16 mouse cellular contexts compared by ENCODE assay signal in genomic region chr19:17339563-17339962, GRCm38 (mm10). TPM values are rescaled to one million over a fixed set of nuclear protein-coding genes. Genes with fewer than 3 reads are reported as not detected.
DNase-seq lines count a peak whose midpoint lies in the region; ATAC-seq and TF ChIP-seq lines count a peak whose summit lies in the region.
"Had no signal": no experiment of that assay in that cellular context is flagged by ENCODE, and none has a peak within 500 bp of the region (broad histone marks: within the 10 kb centered on the region; RNA-seq: fewer than 3 reads in every experiment).

No protein-coding gene starts in this region.

- no peak for TF ChIP-seq EP300 in lung, postnatal 0 days (IDR thresholded peaks at IDR 0.05)

- no peaks in the 10 kb centered on the region for H3K36me3 ChIP-seq in lung, postnatal 0 days (ENCODE audit: insufficient read depth, low read length)
- H3K36me3 ChIP-seq in forebrain, embryonic 14.5 days (ENCODE audit: control insufficient read depth, insufficient read depth, low read length) = no peaks in the 10 kb centered on the region
- H3K36me3 ChIP-seq: neural tube, embryonic 15.5 days had no signal

- H3K9me3 ChIP-seq in lung, postnatal 0 days (ENCODE audit: low read length) = no peaks in the 10 kb centered on the region
- no peaks in the 10 kb centered on the region for H3K9me3 ChIP-seq in forebrain, embryonic 14.5 days (replicated peaks; ENCODE audit: control insufficient read depth, low read length)
- H3K9me3 ChIP-seq: neural tube, embryonic 15.5 days had no signal

- DNase-seq in lung, postnatal 0 days (ENCODE audit: low spot score) = peak; percentile 30
- no peak for DNase-seq in lung, postnatal 10 days
- peak; percentile 5 for DNase-seq in naive thymus-derived CD4-positive, alpha-beta T cell, adult 2 months (ENCODE audit: low read depth)
- no peak for DNase-seq in right cerebral cortex, postnatal 14 days
- DNase-seq in thymus, postnatal 0 days (ENCODE audit: low spot score) = no peak
- no peak for DNase-seq in forebrain, embryonic 14.5 days (ENCODE audit: low spot score)
- DNase-seq: cerebellum, adult 11-12 months; cerebellum, postnatal 36 days; gastrocnemius, postnatal 25 days; kidney, postnatal 14 days; thymus, postnatal 14 days had no signal

- H3K27me3 ChIP-seq in lung, postnatal 0 days (replicated peaks; ENCODE audit: insufficient read depth, low read length) = no peaks in the 10 kb centered on the region
- H3K27me3 ChIP-seq in forebrain, embryonic 14.5 days (replicated peaks; ENCODE audit: control insufficient read depth, insufficient read depth, low read length) = no peaks in the 10 kb centered on the region
- H3K27me3 ChIP-seq: neural tube, embryonic 15.5 days had no signal

- no peak for TF ChIP-seq CTCF in lung, postnatal 0 days (IDR thresholded peaks at IDR 0.05)

- H3K4me3 ChIP-seq in lung, postnatal 0 days (ENCODE audit: low read depth, low read length) = no peak overlapping the region
- no peak overlapping the region for H3K4me3 ChIP-seq in forebrain, embryonic 14.5 days (ENCODE audit: low read depth, low read length)
- H3K4me3 ChIP-seq: neural tube, embryonic 15.5 days had no signal

- ATAC-seq in lung, postnatal 0 days = no peak
- ATAC-seq in CD4-positive, CD25-positive, alpha-beta regulatory T cell, adult 4 months = peak; percentile 62
- ATAC-seq in inflammation-experienced regulatory T-cells, adult 6 months = peak; percentile 69
- no peak for ATAC-seq in forebrain, embryonic 14.5 days
- ATAC-seq: intestine, postnatal 0 days had no signal

- no peak overlapping the region for H3K27ac ChIP-seq in lung, postnatal 0 days (ENCODE audit: low read length)
- no peak overlapping the region for H3K27ac ChIP-seq in forebrain, embryonic 14.5 days (ENCODE audit: low read depth, low read length)
- H3K27ac ChIP-seq: neural tube, embryonic 15.5 days had no signal

- peaks cover 6% of the 10 kb centered on the region; the same call in 1 of the 2 replicates for H3K4me1 ChIP-seq in lung, postnatal 0 days (ENCODE audit: insufficient read depth, low read depth, low read length)
- H3K4me1 ChIP-seq in forebrain, embryonic 14.5 days (ENCODE audit: control insufficient read depth, insufficient read depth, low read length) = no peaks in the 10 kb centered on the region

- H3K4me2 ChIP-seq in lung, postnatal 0 days (replicated peaks; ENCODE audit: low read depth, low read length) = no peak overlapping the region
- H3K4me2 ChIP-seq in forebrain, embryonic 14.5 days (ENCODE audit: low read length) = no peak overlapping the region
- H3K4me2 ChIP-seq: neural tube, embryonic 15.5 days had no signal

- WGBS in lung, postnatal 0 days = 72% methylated on average over 2 of the region's 2 CpGs
- WGBS in forebrain, embryonic 14.5 days = 88% methylated on average over 2 of the region's 2 CpGs

- H3K9ac ChIP-seq in lung, postnatal 0 days (replicated peaks; ENCODE audit: low read depth) = no peak overlapping the region
- no peak overlapping the region for H3K9ac ChIP-seq in forebrain, embryonic 14.5 days (ENCODE audit: low read length)
- H3K9ac ChIP-seq: liver, embryonic 14.5 days; neural tube, embryonic 15.5 days had no signal

RNA-seq across cellular contexts. Expression of gene Gcnt1, which starts 33.1 kb away (rescaled TPM):
- polyA plus RNA-seq in lung, postnatal 0 days (2015; fragmentation: Nextera tagmentation; extraction: Ambion mirVana) = 2.6 and 2.7 TPM in 2 replicates
- polyA plus RNA-seq in CD4-positive, CD25-positive, alpha-beta regulatory T cell, adult 4 months (2017; shearing (Covaris generic)) = 1 to 10 TPM; 6.3 to 8.4 TPM
- polyA plus RNA-seq in inflammation-experienced regulatory T-cells, adult 6 months (2017; shearing (Covaris generic)) = 1 to 10 TPM; 6.9 to 9.2 (median 7.5) TPM
- polyA plus RNA-seq in thymus, postnatal 0 days (2015; fragmentation: Nextera tagmentation; extraction: Ambion mirVana) = 1.7 and 2.4 TPM in 2 replicates
- 0.56 and 0.98 TPM in 2 replicates for polyA plus RNA-seq in forebrain, embryonic 14.5 days (2014; fragmentation: Nextera tagmentation; extraction: Ambion mirVana)

RNA-seq across cellular contexts. Expression of gene Rfk, which starts 54.3 kb away (rescaled TPM):
- 77.4 and 93.0 TPM in 2 replicates for polyA plus RNA-seq in lung, postnatal 0 days (2015; fragmentation: Nextera tagmentation; extraction: Ambion mirVana)
- polyA plus RNA-seq in CD4-positive, CD25-positive, alpha-beta regulatory T cell, adult 4 months (2017; shearing (Covaris generic)) = 10 to 100 TPM; 12.6 to 22.1 TPM
- 10 to 100 TPM; 13.5 to 29.9 (median 20.3) TPM for polyA plus RNA-seq in inflammation-experienced regulatory T-cells, adult 6 months (2017; shearing (Covaris generic))
- 48.3 and 54.1 TPM in 2 replicates for polyA plus RNA-seq in thymus, postnatal 0 days (2015; fragmentation: Nextera tagmentation; extraction: Ambion mirVana)
- 47.6 and 53.5 TPM in 2 replicates for polyA plus RNA-seq in forebrain, embryonic 14.5 days (2014; fragmentation: Nextera tagmentation; extraction: Ambion mirVana)

Comparison
In these comparisons a context has a peak if more than half of its experiments do, and no peak if none do; other contexts are left out.
1. DNase-seq: peak in lung, postnatal 0 days (single experiment) and naive thymus-derived CD4-positive, alpha-beta T cell, adult 2 months (single experiment); none in lung, postnatal 10 days (single experiment), right cerebral cortex, postnatal 14 days (single experiment), thymus, postnatal 0 days (single experiment) and forebrain, embryonic 14.5 days (single experiment).
2. ATAC-seq: peak in CD4-positive, CD25-positive, alpha-beta regulatory T cell, adult 4 months (single experiment) and inflammation-experienced regulatory T-cells, adult 6 months (single experiment); none in lung, postnatal 0 days (single experiment) and forebrain, embryonic 14.5 days (single experiment).